Mouse (Mus musculus): ENCODE measurements around the gene Prcp. TPM values are rescaled to one million over a fixed set of nuclear protein-coding genes. Genes with fewer than 3 reads are reported as not detected.
"Not testable (repeated sequence)": the region's sequence is repeated elsewhere in the genome, so short reads cannot be mapped to it uniquely, and the experiment has no call there.

The Prcp gene
- polyA plus RNA-seq, 1 experiment from 2014 or later = 43.1 TPM

DNA sequence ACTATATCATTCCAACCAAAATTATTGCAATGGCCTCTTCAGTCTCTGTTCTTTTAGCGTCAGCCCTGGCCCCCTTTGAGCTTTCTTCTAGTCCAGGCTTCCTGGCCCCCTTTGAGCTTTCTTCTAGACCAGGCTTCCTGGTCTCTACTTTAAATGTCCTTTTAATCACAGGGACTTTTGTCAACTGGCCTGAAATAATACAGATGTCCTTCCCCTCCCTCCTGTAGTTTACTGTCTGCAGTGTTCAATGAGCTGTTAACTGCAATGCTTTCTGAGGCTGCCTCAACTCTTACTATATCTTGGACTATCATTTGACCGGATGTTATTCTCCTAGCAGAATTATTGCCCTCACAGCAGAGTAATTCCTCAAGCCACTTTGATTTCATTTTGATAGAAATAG is 77.9 kb downstream of the Prcp start:
- H3K27ac ChIP-seq (ENCODE audit: low read length) = no peak overlapping the region
- no peak overlapping the region for H3K4me2 ChIP-seq (ENCODE audit: low read depth, low read length)
- no peaks in the 10 kb centered on the region for H3K36me3 ChIP-seq (ENCODE audit: control insufficient read depth, insufficient read depth, low read length)
- H3K9me3 ChIP-seq (ENCODE audit: control insufficient read depth, low read length) = no peaks in the 10 kb centered on the region
- H3K27me3 ChIP-seq (ENCODE audit: control insufficient read depth, insufficient read depth, low read depth, low read length) = no peaks in the 10 kb centered on the region
- no peak overlapping the region for H3K9ac ChIP-seq (ENCODE audit: low read length)
- H3K4me1 ChIP-seq (replicated peaks; ENCODE audit: control insufficient read depth, insufficient read depth, low read length) = no peaks in the 10 kb centered on the region
- H3K4me3 ChIP-seq (ENCODE audit: low read length) = no peak overlapping the region
- WGBS = 55% methylated on average over 2 of the region's 2 CpGs
- no peak for ATAC-seq (ENCODE audit: low read depth)

DNA sequence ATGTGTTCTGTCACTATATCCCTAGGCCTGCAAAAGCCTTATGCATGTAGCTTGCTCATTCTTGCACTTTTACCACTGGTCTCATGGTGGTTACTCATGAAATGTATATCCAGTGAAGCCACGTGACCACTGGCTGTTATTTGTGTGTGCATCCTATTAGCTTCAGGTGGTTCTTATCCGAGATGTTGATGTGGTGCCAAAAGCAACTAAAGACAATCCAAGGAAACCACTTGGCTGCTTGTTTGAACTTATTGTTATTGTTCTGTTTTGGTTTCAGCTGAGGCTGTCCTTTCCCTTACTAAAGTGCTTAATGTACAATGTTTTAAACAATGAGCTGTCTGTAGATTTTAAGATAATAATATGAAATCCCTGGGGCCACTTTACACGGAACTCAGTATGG is 85.5 kb downstream of the Prcp start:
- no peak overlapping the region for H3K9ac ChIP-seq (ENCODE audit: low read length)
- ATAC-seq (ENCODE audit: low read depth) = peak; percentile 45; the same call in 1 of the 2 replicates
- no peak overlapping the region for H3K4me3 ChIP-seq (ENCODE audit: low read length)
- H3K27ac ChIP-seq (ENCODE audit: low read length) = no peak overlapping the region
- H3K4me1 ChIP-seq (replicated peaks; ENCODE audit: control insufficient read depth, insufficient read depth, low read length) = no peaks in the 10 kb centered on the region
- no peaks in the 10 kb centered on the region for H3K9me3 ChIP-seq (ENCODE audit: control insufficient read depth, low read length)
- H3K4me2 ChIP-seq (ENCODE audit: low read depth, low read length) = no peak overlapping the region
- WGBS = 44% methylated on average over 3 of the region's 3 CpGs
- H3K36me3 ChIP-seq (ENCODE audit: control insufficient read depth, insufficient read depth, low read length) = no peaks in the 10 kb centered on the region
- H3K27me3 ChIP-seq (ENCODE audit: control insufficient read depth, insufficient read depth, low read depth, low read length) = no peaks in the 10 kb centered on the region

DNA sequence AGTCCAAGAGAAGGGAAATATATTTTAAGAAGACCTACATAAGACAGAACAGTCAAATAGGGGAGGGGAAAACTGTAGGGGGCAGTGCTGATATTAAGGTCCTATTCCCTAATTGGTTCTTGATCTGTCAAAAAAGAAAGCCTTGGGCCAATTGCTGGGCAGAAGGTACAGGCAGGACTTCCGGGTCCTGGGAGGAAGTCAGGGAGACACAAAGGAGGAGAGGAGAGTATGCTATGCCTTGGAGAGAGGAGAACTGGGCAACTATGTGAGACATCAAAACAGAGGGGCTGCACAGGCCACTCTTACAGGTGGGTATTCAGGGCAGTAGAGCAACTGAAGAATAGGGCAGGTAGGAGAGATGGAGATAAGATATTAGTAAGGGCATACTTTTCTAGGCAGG is 87.6 kb downstream of the Prcp start:
- no peaks in the 10 kb centered on the region for H3K27me3 ChIP-seq (ENCODE audit: control insufficient read depth, insufficient read depth, low read depth, low read length)
- 33% methylated on average over 1 of the region's 1 CpGs for WGBS
- no peak overlapping the region for H3K27ac ChIP-seq (ENCODE audit: low read length)
- H3K9me3 ChIP-seq (ENCODE audit: control insufficient read depth, low read length) = no peaks in the 10 kb centered on the region
- H3K4me3 ChIP-seq (ENCODE audit: low read length) = no peak overlapping the region
- no peaks in the 10 kb centered on the region for H3K36me3 ChIP-seq (ENCODE audit: control insufficient read depth, insufficient read depth, low read length)
- no peak for ATAC-seq (ENCODE audit: low read depth)
- no peak overlapping the region for H3K9ac ChIP-seq (ENCODE audit: low read length)
- no peaks in the 10 kb centered on the region for H3K4me1 ChIP-seq (replicated peaks; ENCODE audit: control insufficient read depth, insufficient read depth, low read length)
- H3K4me2 ChIP-seq (ENCODE audit: low read depth, low read length) = no peak overlapping the region

DNA sequence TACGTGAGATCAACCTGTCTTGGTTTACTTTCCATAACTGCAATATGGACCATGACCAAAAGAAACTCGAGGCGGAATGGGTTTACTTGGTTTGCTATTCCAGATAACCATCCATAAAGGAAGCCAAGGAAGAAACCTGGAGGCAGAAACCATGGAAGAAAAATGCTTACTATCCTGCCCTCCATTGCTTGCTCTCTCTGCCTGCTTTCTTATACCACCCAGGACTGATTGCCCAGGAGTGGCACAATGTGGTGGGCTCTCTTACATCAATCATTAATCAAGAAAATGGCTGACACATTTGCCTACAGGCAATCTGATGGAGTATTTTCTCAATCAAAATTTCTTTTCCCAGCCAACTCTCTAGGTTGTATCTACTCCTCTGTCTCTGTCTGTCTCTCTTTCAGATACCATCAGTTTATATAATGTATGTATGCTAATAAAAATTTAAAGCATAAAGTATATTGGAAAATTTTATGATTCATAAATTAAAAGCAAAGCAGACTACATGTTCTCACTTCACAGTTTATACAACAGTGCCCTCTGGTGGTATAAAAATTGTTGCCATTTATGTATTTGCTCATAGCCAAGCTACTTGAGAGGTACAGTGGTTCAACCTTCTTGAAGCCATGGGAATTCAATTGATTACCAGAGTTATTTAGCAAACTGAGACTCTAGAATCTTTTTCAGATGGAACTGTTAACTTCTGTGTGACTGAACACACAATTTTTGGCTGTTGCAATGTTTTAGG is 90.7 kb downstream of the Prcp start:
- ATAC-seq (ENCODE audit: low read depth) = no peak
- Histone ChIP-seq H3K27me3 (ENCODE audit: control insufficient read depth, insufficient read depth, low read depth, low read length) (no peaks in the 10 kb centered on the region), H3K4me3 (ENCODE audit: low read length) (no peak overlapping the region), H3K27ac (ENCODE audit: low read length) (no peak overlapping the region), H3K9me3 (ENCODE audit: control insufficient read depth, low read length) (no peaks in the 10 kb centered on the region), H3K4me1 (replicated peaks; ENCODE audit: control insufficient read depth, insufficient read depth, low read length) (no peaks in the 10 kb centered on the region), H3K9ac (ENCODE audit: low read length) (no peak overlapping the region), H3K4me2 (ENCODE audit: low read depth, low read length) (no peak overlapping the region), H3K36me3 (ENCODE audit: control insufficient read depth, insufficient read depth, low read length) (no peaks in the 10 kb centered on the region)
- WGBS = 66% methylated on average over 3 of the region's 3 CpGs

DNA sequence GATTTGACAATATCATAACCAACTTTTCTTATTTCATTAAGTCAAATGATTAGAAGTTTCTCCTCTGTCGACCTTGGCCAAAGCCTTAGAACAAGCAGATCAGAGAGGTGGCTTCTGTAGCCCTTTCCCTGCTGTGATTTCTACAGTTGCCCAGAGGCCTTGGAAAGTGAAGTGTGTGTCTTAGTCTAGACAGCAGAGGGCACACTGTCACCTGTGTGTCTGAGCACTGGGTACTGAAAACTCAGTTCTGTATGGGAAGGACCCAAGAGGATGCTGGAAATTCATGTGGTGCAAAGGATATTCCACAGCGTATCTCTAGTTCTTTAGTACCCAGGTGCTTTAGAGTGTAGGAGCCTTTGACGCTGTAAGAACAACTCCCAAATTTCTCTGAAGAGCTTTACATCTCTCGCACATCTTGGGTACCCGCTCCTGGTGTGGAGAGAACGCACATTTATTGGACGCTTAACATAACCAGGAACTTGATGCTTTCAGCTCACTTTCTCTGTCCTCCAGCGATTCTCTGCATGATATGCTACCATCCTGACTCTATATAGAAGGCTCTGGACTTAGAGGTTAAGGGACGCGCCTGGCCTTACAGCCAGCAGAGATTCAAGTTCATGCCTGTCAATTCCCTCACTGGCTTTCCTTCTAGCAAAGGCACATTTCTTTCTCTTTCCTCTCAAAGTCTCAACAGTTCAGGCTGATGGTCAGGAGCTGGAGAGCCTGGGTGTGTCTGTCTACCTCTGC is 93.3 kb downstream of the Prcp start:
- Histone ChIP-seq H3K27me3 (ENCODE audit: control insufficient read depth, insufficient read depth, low read depth, low read length) (no peaks in the 10 kb centered on the region), H3K36me3 (ENCODE audit: control insufficient read depth, insufficient read depth, low read length) (no peaks in the 10 kb centered on the region)

DNA sequence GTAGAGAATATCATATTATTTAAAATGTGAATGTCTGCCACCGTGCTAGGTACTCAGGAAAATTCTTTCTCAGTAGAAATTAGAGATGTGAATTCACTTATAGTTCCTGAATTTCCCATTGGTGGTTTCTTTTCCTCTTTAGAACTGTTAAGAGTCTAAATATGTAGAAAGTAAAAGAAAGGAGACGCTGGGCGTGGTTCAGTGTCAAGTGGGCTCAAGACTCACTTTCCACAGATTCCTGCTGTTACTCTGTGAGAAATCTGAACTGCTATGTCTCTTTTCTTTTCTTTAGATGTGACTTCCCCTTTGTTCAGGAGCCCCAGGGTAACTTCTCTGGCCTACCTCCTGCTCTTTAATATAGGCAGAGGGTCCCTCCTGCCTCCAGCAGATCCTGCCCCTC is 103.2 kb downstream of the Prcp start:
- no peak for ATAC-seq (ENCODE audit: low read depth)
- Histone ChIP-seq H3K36me3 (ENCODE audit: control insufficient read depth, insufficient read depth, low read length) (no peaks in the 10 kb centered on the region), H3K27ac (ENCODE audit: low read length) (no peak overlapping the region), H3K4me2 (ENCODE audit: low read depth, low read length) (no peak overlapping the region), H3K4me3 (ENCODE audit: low read length) (no peak overlapping the region), H3K4me1 (replicated peaks; ENCODE audit: control insufficient read depth, insufficient read depth, low read length) (no peaks in the 10 kb centered on the region), H3K27me3 (ENCODE audit: control insufficient read depth, insufficient read depth, low read depth, low read length) (no peaks in the 10 kb centered on the region), H3K9me3 (ENCODE audit: control insufficient read depth, low read length) (no peaks in the 10 kb centered on the region), H3K9ac (ENCODE audit: low read length) (no peak overlapping the region)
- 76% methylated on average over 3 of the region's 3 CpGs for WGBS

More for the DNA sequence above, 93.3 kb downstream of the Prcp start:
- Histone ChIP-seq H3K9me3 (ENCODE audit: control insufficient read depth, low read length) (no peaks in the 10 kb centered on the region), H3K4me3 (ENCODE audit: low read length) (no peak overlapping the region), H3K27ac (ENCODE audit: low read length) (no peak overlapping the region), H3K4me2 (ENCODE audit: low read depth, low read length) (no peak overlapping the region), H3K4me1 (replicated peaks; ENCODE audit: control insufficient read depth, insufficient read depth, low read length) (no peaks in the 10 kb centered on the region), H3K9ac (ENCODE audit: low read length) (no peak overlapping the region)
- WGBS = 67% methylated on average over 10 of the region's 10 CpGs
- no peak for ATAC-seq (ENCODE audit: low read depth)

DNA sequence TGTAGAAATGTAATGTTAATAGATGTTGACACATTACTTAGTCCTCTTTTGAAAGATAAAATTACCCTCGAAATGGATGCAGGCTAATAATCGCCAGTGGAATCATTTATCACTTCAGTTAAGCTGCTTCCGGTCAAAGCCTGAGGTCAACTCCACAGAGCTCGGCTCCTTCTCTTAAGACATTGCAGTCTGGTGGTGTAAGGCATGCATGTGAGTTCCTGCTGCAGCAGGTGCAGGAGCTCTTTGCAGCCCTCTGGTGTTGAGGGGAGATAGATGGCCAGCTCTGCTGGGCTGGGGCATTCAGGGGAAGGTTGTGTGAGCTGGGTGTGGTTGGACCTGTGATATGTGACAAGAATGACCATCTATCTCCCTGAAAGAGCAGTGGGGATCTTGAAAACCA is 104.0 kb downstream of the Prcp start:
- H3K4me3 ChIP-seq (ENCODE audit: low read length) = no peak overlapping the region
- no peaks in the 10 kb centered on the region for H3K36me3 ChIP-seq (ENCODE audit: control insufficient read depth, insufficient read depth, low read length)
- no peak overlapping the region for H3K27ac ChIP-seq (ENCODE audit: low read length)
- H3K9ac ChIP-seq (ENCODE audit: low read length) = no peak overlapping the region
- no peaks in the 10 kb centered on the region for H3K27me3 ChIP-seq (ENCODE audit: control insufficient read depth, insufficient read depth, low read depth, low read length)
- no peaks in the 10 kb centered on the region for H3K9me3 ChIP-seq (ENCODE audit: control insufficient read depth, low read length)
- no peaks in the 10 kb centered on the region for H3K4me1 ChIP-seq (replicated peaks; ENCODE audit: control insufficient read depth, insufficient read depth, low read length)
- WGBS = 53% methylated on average over 4 of the region's 4 CpGs
- no peak for ATAC-seq (ENCODE audit: low read depth)
- no peak overlapping the region for H3K4me2 ChIP-seq (ENCODE audit: low read depth, low read length)

DNA sequence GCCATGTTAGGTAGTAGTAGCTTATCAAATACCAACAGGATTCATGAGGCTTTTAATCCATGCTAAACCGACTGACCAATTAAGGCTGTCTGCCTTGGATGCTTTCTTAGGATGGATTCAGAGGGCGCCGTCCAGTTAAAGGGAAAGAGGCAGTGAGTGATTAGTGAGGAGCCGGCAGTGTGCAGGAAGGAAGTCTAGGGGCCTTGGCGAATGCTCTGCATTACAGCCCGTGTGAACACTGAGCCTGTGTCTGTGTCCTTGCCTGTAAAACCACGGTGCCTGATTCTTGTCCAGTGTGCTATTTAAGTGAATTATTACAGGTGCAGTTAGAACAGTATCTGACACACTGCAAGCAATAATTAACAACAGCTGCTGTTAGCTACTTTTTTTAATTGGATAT is 104.5 kb downstream of the Prcp start:
- not testable (repeated sequence) for H3K4me3 ChIP-seq (ENCODE audit: low read length); H3K9me3 ChIP-seq (ENCODE audit: control insufficient read depth, low read length); H3K4me1 ChIP-seq (replicated peaks; ENCODE audit: control insufficient read depth, insufficient read depth, low read length); H3K27ac ChIP-seq (ENCODE audit: low read length); H3K4me2 ChIP-seq (ENCODE audit: low read depth, low read length); ATAC-seq (ENCODE audit: low read depth); H3K36me3 ChIP-seq (ENCODE audit: control insufficient read depth, insufficient read depth, low read length); H3K9ac ChIP-seq (ENCODE audit: low read length); H3K27me3 ChIP-seq (ENCODE audit: control insufficient read depth, insufficient read depth, low read depth, low read length)
- WGBS = 41% methylated on average over 7 of the region's 7 CpGs

DNA sequence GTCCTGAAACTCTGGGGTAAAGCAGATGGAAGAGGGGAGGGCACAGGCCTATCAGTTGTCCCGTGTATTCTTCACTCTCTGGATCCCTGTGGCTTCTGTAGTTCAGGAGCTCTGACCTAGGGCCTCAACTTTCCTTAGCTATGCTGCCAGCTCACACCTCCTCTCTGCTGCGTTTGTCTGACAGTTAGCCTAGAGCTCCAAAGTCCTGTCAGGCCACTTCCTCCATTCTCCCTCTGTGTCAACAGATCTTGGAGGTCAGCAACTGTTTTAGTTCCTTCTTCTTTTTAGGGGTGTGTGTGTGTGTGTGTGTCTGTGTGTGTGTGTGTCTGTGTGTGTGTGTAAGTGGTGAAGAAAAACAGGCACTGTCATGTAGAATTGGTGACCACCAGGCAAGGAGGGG is 106.5 kb downstream of the Prcp start:
- H3K36me3 ChIP-seq (ENCODE audit: control insufficient read depth, insufficient read depth, low read length) = no peaks in the 10 kb centered on the region
- H3K9ac ChIP-seq (ENCODE audit: low read length) = no peak overlapping the region
- H3K27me3 ChIP-seq (ENCODE audit: control insufficient read depth, insufficient read depth, low read depth, low read length) = no peaks in the 10 kb centered on the region
- no peaks in the 10 kb centered on the region for H3K9me3 ChIP-seq (ENCODE audit: control insufficient read depth, low read length)
- H3K4me2 ChIP-seq (ENCODE audit: low read depth, low read length) = no peak overlapping the region
- 13% methylated on average over 2 of the region's 2 CpGs for WGBS
- no peak overlapping the region for H3K27ac ChIP-seq (ENCODE audit: low read length)
- ATAC-seq (ENCODE audit: low read depth) = no peak
- no peaks in the 10 kb centered on the region for H3K4me1 ChIP-seq (replicated peaks; ENCODE audit: control insufficient read depth, insufficient read depth, low read length)
- no peak overlapping the region for H3K4me3 ChIP-seq (ENCODE audit: low read length)

Data from lung, embryonic 16.5 days (tissue).